Mouse (Mus musculus) leukemia stem cell, adult 10-12 weeks (primary cell): Measurements from ENCODE around the gene Crhbp. TPM values are rescaled to one million over a fixed set of nuclear protein-coding genes. Genes with fewer than 3 reads are reported as not detected.

ENCODE experiments used
- polyA plus RNA-seq: library from polyadenylated mRNA; stranded (reverse); fragments of >175 nt; gene quantifications from 2 replicates; pipeline ENCODE4 v1.2.3, GENCODE M21; 2012; ENCODE audit warnings: low replicate concordance

Gene Crhbp
- polyA plus RNA-seq: not detected in 2 replicates

DNA sequence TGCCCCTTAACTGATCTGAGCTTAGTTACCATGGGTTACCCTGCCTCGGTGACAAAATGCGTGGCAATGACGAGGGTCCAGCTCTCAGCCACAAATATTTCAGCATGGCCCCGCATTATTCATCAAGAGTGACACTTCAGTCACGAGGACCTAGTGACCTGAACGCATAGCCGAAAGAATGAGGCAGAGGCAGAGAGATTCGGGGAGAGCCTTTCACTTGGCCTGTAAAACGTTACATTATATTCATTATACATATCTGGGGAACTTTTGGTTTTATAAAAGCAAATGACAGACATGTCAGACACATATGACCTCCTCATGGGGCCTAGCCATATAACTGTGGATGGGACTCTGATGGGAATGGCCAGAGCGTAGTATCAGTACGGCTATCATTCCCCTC, at the start of gene Crhbp:
TSS of gene Crhbp (minus strand) at position 101 of the 400 bp plus-strand sequence.

DNA sequence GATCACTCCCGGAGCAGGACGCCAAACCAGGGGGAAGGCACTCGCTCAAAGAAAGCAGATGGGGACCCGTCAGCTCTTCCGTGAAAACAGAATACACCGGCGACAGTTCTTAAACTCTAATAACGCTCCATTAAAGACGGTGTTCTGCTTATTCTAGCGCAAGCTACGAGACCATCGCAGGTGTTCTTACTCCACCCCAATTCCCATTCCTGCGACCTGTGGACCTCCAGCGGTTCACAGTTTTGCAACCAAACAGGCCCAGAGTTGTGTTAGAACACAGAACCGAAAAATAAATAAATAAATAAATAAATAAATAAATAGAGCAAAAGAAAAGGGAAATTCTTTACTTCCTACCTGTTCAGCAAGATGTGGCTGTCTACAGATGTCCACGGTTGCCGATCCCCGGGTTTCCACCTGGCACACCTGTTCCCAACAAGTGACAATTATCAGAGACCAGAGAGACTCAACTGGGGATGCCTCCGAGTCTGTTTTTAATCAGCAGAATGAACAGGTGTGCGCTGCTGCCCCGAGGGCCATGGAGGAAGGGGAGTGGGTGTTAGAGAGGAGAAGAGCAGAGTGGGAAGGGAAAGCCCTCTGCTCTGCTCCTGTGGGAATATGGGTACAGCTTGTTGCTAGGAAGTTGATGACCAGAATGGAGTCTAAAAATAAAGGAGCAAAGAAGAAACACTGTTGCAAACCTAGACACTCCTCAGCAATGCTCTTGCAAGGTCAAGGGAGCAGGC, 34.1 kb upstream of the Crhbp start, which contains the start of gene S100z:
TSS of gene S100z (minus strand) at position 51 of the 743 bp plus-strand sequence.

Other genes with a start within 250 kb of the Crhbp start
- gene Pde8b, start 194.6 kb downstream of the Crhbp start, polyA plus RNA-seq: 0.09 TPM in 1 of 2 replicates, not detected in the other
- 2.9 and 6.0 TPM in 2 replicates for gene Zbed3, start 121.3 kb downstream of the Crhbp start, polyA plus RNA-seq
- gene Aggf1, start 69.6 kb downstream of the Crhbp start, polyA plus RNA-seq: 35.1 and 36.5 TPM in 2 replicates
- not detected in 2 replicates for gene S100z, start 33.8 kb upstream of the Crhbp start, polyA plus RNA-seq
- gene F2rl1, start 80.3 kb upstream of the Crhbp start, polyA plus RNA-seq: 0.06 TPM in 1 of 2 replicates, not detected in the other
- 2.7 and 11.2 TPM in 2 replicates for gene F2r, start 173.6 kb upstream of the Crhbp start, polyA plus RNA-seq